Mouse (Mus musculus) skeletal muscle tissue, adult 2 months (tissue): Measurements from ENCODE around the gene Rtel1.

ENCODE experiments used
- DNase-seq: peaks from one replicate; pipeline ENCODE4 v3.0.0-alpha.2; 2012; ENCODE audit warnings: low read depth, low spot score

Gene Rtel1

GRCm38 (mm10) chr2:181319248-181320102, at the start of gene Rtel1:
TSS of gene Rtel1 (plus strand) at chr2:181319739.
- DNase-seq: peak; percentile 67

GRCm38 (mm10) chr2:181272092-181272491, 47.4 kb upstream of the Rtel1 start:
- DNase-seq: no peak

GRCm38 (mm10) chr2:181273829-181274228, 45.7 kb upstream of the Rtel1 start:
- no peak for DNase-seq

GRCm38 (mm10) chr2:181274639-181275038, 44.9 kb upstream of the Rtel1 start:
- DNase-seq: no peak

- DNase-seq: no peak
These were observed 42.8 kb upstream of the Rtel1 start for GRCm38 (mm10) chr2:181276766-181277165.

- DNase-seq: no peak
These were observed 41.7 kb upstream of the Rtel1 start for GRCm38 (mm10) chr2:181277866-181278265.

- DNase-seq: no peak
These were observed 39.6 kb upstream of the Rtel1 start for GRCm38 (mm10) chr2:181279968-181280367.

- no peak for DNase-seq
These were observed 32.8 kb upstream of the Rtel1 start for GRCm38 (mm10) chr2:181286629-181287337.

GRCm38 (mm10) chr2:181287338-181287957, 32.1 kb upstream of the Rtel1 start:
- DNase-seq: peak; percentile 53

- DNase-seq: peak; percentile 98
These were observed 31.6 kb upstream of the Rtel1 start, which contains the start of gene Gmeb2 for GRCm38 (mm10) chr2:181287958-181288350. TSS of gene Gmeb2 (minus strand) at chr2:181288035.

GRCm38 (mm10) chr2:181288691-181289090, 30.8 kb upstream of the Rtel1 start:
- no peak for DNase-seq

GRCm38 (mm10) chr2:181290937-181291336, 28.6 kb upstream of the Rtel1 start:
- DNase-seq: no peak

- DNase-seq: no peak
These were observed 17.5 kb upstream of the Rtel1 start for GRCm38 (mm10) chr2:181302041-181302440.

- DNase-seq: no peak
These were observed 14.6 kb upstream of the Rtel1 start for GRCm38 (mm10) chr2:181304944-181305343.

- DNase-seq: no peak
These were observed 12.3 kb upstream of the Rtel1 start for GRCm38 (mm10) chr2:181307144-181307804.

GRCm38 (mm10) chr2:181312435-181312834, 7.1 kb upstream of the Rtel1 start:
- no peak for DNase-seq

- DNase-seq: no peak
These were observed 6.6 kb upstream of the Rtel1 start for GRCm38 (mm10) chr2:181313006-181313343.

GRCm38 (mm10) chr2:181313344-181314079, 6.0 kb upstream of the Rtel1 start:
- DNase-seq: no peak

- no peak for DNase-seq
These were observed 5.3 kb upstream of the Rtel1 start, which contains the start of gene Stmn3 for GRCm38 (mm10) chr2:181314080-181314810. TSS of gene Stmn3 (minus strand) at chr2:181314500.

- DNase-seq: no peak
These were observed 562 bp downstream of the Rtel1 start for GRCm38 (mm10) chr2:181320103-181320499.
